Mouse (Mus musculus): ENCODE results near the gene Gm2035. TPM values are rescaled to one million over a fixed set of nuclear protein-coding genes. Genes with fewer than 3 reads are reported as not detected.
"Not testable (repeated sequence)": the region's sequence is repeated elsewhere in the genome, so short reads cannot be mapped to it uniquely, and the experiment has no call there.

The Gm2035 gene
- polyA plus RNA-seq (2012; rRNA removed) = not detected in 2 replicates

GRCm38 (mm10) chr12:87919721-87920120 is at the start of gene Gm2035:
Gene Gm2035, minus strand, starts transcription at chr12:87919857.
- not testable (repeated sequence) for H3K4me3 ChIP-seq (ENCODE audit: insufficient read depth, low read length); H3K27ac ChIP-seq (ENCODE audit: insufficient read depth, low read length); H3K4me1 ChIP-seq (ENCODE audit: control insufficient read depth, insufficient read depth, low read length)

- not testable (repeated sequence) for H3K4me3 ChIP-seq (ENCODE audit: insufficient read depth, low read length); H3K4me1 ChIP-seq (ENCODE audit: control insufficient read depth, insufficient read depth, low read length); H3K27ac ChIP-seq (ENCODE audit: insufficient read depth, low read length)
Observed at GRCm38 (mm10) chr12:87953780-87954179, 34.1 kb upstream of the Gm2035 start, which contains the start of gene Gm2042. Gene Gm2042, plus strand, starts transcription at chr12:87954080.

GRCm38 (mm10) chr12:87895070-87895469 is 24.6 kb downstream of the Gm2035 start, which contains the start of gene Gm2022:
Gene Gm2022, plus strand, starts transcription at chr12:87895370.
- not testable (repeated sequence) for H3K27ac ChIP-seq (ENCODE audit: insufficient read depth, low read length); H3K4me3 ChIP-seq (ENCODE audit: insufficient read depth, low read length); H3K4me1 ChIP-seq (ENCODE audit: control insufficient read depth, insufficient read depth, low read length)

GRCm38 (mm10) chr12:87873772-87874171 is 45.9 kb downstream of the Gm2035 start, which contains the start of gene Gm2016:
Gene Gm2016, plus strand, starts transcription at chr12:87874072.
- H3K4me1 ChIP-seq (ENCODE audit: control insufficient read depth, insufficient read depth, low read length); H3K27ac ChIP-seq (ENCODE audit: insufficient read depth, low read length); H3K4me3 ChIP-seq (ENCODE audit: insufficient read depth, low read length): not testable (repeated sequence)

Other genes with a start within 250 kb of the Gm2035 start
- gene Gm21319, start 144.1 kb downstream of the Gm2035 start, polyA plus RNA-seq (2012; rRNA removed) = not detected in 2 replicates
- gene Gm21936, start 124.3 kb downstream of the Gm2035 start, polyA plus RNA-seq (2012; rRNA removed) = not detected in 2 replicates
- not detected in 2 replicates for gene BB287469, start 103.3 kb downstream of the Gm2035 start, polyA plus RNA-seq (2012; rRNA removed)
- not detected in 2 replicates for gene Gm2001, start 77.5 kb downstream of the Gm2035 start, polyA plus RNA-seq (2012; rRNA removed)
- not detected in 2 replicates for gene Gm2016, start 45.8 kb downstream of the Gm2035 start, polyA plus RNA-seq (2012; rRNA removed)
- gene Gm2022, start 24.5 kb downstream of the Gm2035 start, polyA plus RNA-seq (2012; rRNA removed) = not detected in 2 replicates
- gene Gm2042, start 34.2 kb upstream of the Gm2035 start, polyA plus RNA-seq (2012; rRNA removed) = not detected in 2 replicates
- not detected in 2 replicates for gene Gm2075, start 92.0 kb upstream of the Gm2035 start, polyA plus RNA-seq (2012; rRNA removed)
- gene Gm6803, start 98.9 kb upstream of the Gm2035 start, polyA plus RNA-seq (2012; rRNA removed) = not detected in 2 replicates
- not detected in 2 replicates for gene Gm2056, start 107.1 kb upstream of the Gm2035 start, polyA plus RNA-seq (2012; rRNA removed)
- not detected in 2 replicates for gene Gm16368, start 163.8 kb upstream of the Gm2035 start, polyA plus RNA-seq (2012; rRNA removed)